Mouse (Mus musculus): ENCODE measurements around the gene Sort1.

DNA sequence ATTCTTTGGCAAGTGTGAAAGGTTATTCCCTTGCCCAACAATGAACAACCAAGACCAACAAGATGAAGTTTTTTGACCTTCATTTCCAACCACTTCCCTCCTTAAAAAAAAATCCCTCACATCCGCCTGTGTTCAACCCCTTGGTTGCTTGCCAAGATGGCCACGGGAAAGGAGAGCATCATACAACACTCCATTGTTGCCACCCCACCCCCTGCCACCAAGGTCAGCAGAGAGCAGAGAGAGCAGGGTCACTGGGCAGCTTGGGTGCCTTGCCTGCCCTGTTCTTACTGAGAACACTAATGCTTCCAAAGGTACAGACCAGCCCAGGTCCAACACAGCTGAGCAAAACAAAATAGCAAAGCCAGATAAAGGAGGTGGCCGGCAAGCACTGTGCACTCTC, 88.4 kb downstream of the Sort1 start:
- TF ChIP-seq CTCF (IDR thresholded peaks at IDR 0.05) (no peak; the same call in 1 of the 2 replicates), EP300 (IDR thresholded peaks at IDR 0.05) (no peak)

All from lung, postnatal 0 days (tissue).